Mouse (Mus musculus): ENCODE measurements around the gene Parn. TPM values are rescaled to one million over a fixed set of nuclear protein-coding genes. Genes with fewer than 3 reads are reported as not detected.

Parn gene
- polyA plus RNA-seq, 1 experiment from 2014 or later = 38.7 TPM

DNA sequence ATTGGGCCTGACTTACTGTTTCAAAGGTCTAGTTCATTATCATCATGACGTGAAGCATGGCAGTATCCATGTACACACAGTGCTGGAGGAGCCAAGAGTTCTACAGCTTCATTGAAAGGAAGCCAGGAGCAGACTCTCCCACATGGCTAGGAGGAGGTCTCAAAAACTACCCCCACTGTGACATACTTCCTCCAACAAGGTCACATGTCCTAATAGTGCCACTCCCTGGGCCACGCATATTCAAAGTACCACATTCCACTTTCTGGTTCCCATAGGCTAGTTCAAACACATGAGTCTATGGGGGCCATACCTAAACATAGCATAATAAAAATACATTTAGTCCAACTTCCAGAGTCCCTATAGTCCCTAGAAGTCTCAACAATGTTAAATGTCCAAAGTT lies 118.0 kb downstream of the Parn start:
- H3K27ac ChIP-seq (ENCODE audit: low read length) = no peak overlapping the region
- H3K4me1 ChIP-seq (ENCODE audit: control insufficient read depth, insufficient read depth, low read length) = no peaks in the 10 kb centered on the region
- H3K4me3 ChIP-seq (replicated peaks; ENCODE audit: low read length) = no peak overlapping the region
- H3K27me3 ChIP-seq (ENCODE audit: control insufficient read depth, insufficient read depth, low read length) = no peaks in the 10 kb centered on the region
- H3K4me2 ChIP-seq (ENCODE audit: low read depth, low read length) = no peak overlapping the region
- ATAC-seq (ENCODE audit: insufficient read depth, low FRiP score) = no peak
- WGBS = 86% methylated on average over 2 of the region's 2 CpGs
- peaks cover 12% of the 10 kb centered on the region for H3K36me3 ChIP-seq (ENCODE audit: control insufficient read depth, insufficient read depth, low read length)
- H3K9ac ChIP-seq (ENCODE audit: low read length) = no peak overlapping the region
- peaks cover 20% of the 10 kb centered on the region for H3K9me3 ChIP-seq (replicated peaks; ENCODE audit: control insufficient read depth, low read length)

DNA sequence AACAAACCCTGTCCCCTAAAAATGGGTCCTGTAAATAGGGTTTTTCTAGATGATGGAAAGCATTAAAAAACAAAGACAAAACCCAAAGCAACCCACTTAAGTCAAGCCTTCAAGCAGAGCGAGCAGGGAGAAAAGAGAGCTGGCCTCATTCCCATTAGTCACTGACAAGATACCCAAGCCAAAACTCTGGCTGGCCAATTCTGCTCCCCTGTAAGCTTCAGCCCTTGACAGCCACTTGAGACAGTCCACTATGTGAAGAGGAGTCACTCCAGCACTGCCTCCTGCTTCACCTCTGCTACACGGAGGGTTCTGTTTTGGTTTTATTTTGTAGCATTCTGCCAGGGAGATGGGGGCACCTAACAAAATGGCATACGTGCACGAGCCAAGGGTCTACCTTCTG lies 126.2 kb downstream of the Parn start:
- 59% methylated on average over 4 of the region's 4 CpGs for WGBS
- H3K4me2 ChIP-seq (ENCODE audit: low read depth, low read length) = no peak overlapping the region

DNA sequence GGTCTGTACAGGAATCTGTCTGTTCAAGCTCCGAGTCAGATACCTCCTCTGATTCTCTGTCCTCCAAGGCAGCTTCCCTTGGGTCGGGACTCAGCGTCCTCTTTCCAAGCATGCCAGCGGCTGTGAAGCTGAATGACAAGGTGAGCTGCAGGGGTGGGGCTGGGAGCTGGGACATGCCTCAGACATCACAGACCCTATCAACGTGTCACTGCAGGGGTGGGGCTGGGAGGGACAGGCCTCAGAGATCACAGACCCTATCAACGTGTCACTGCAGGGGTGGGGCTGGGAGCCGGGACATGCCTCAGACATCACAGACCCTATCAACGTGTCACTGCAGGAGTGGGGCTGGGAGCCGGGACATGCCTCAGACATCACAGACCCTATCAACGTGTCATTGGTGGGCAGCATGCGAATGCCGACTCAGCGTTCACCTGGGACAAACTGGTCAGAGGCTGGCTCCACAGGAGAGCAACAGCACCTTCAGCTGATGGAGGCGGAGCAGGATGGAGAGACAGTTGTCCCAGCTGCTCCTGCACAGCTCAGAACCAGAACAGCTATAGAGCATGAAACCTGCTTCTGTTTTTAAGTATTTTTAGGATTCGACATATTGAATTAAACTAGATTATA lies 126.7 kb downstream of the Parn start:
- ATAC-seq (ENCODE audit: insufficient read depth, low FRiP score) = no peak
- Histone ChIP-seq H3K9ac (ENCODE audit: low read length) (no peak overlapping the region), H3K27ac (ENCODE audit: low read length) (no peak overlapping the region), H3K4me2 (ENCODE audit: low read depth, low read length) (no peak overlapping the region), H3K9me3 (replicated peaks; ENCODE audit: control insufficient read depth, low read length) (peaks cover 8% of the 10 kb centered on the region), H3K27me3 (ENCODE audit: control insufficient read depth, insufficient read depth, low read length) (no peaks in the 10 kb centered on the region), H3K36me3 (ENCODE audit: control insufficient read depth, insufficient read depth, low read length) (peaks cover 12% of the 10 kb centered on the region; the same call in 1 of the 2 replicates), H3K4me3 (replicated peaks; ENCODE audit: low read length) (no peak overlapping the region), H3K4me1 (ENCODE audit: control insufficient read depth, insufficient read depth, low read length) (no peaks in the 10 kb centered on the region)
- WGBS = 70% methylated on average over 15 of the region's 15 CpGs

More for the DNA sequence above, 126.2 kb downstream of the Parn start:
- H3K27ac ChIP-seq (ENCODE audit: low read length) = no peak overlapping the region
- no peaks in the 10 kb centered on the region for H3K27me3 ChIP-seq (ENCODE audit: control insufficient read depth, insufficient read depth, low read length)
- H3K4me1 ChIP-seq (ENCODE audit: control insufficient read depth, insufficient read depth, low read length) = no peaks in the 10 kb centered on the region
- H3K9ac ChIP-seq (ENCODE audit: low read length) = no peak overlapping the region
- peaks cover 15% of the 10 kb centered on the region for H3K36me3 ChIP-seq (ENCODE audit: control insufficient read depth, insufficient read depth, low read length)
- no peak for ATAC-seq (ENCODE audit: insufficient read depth, low FRiP score)
- H3K4me3 ChIP-seq (replicated peaks; ENCODE audit: low read length) = no peak overlapping the region
- peaks cover 14% of the 10 kb centered on the region for H3K9me3 ChIP-seq (replicated peaks; ENCODE audit: control insufficient read depth, low read length)

DNA sequence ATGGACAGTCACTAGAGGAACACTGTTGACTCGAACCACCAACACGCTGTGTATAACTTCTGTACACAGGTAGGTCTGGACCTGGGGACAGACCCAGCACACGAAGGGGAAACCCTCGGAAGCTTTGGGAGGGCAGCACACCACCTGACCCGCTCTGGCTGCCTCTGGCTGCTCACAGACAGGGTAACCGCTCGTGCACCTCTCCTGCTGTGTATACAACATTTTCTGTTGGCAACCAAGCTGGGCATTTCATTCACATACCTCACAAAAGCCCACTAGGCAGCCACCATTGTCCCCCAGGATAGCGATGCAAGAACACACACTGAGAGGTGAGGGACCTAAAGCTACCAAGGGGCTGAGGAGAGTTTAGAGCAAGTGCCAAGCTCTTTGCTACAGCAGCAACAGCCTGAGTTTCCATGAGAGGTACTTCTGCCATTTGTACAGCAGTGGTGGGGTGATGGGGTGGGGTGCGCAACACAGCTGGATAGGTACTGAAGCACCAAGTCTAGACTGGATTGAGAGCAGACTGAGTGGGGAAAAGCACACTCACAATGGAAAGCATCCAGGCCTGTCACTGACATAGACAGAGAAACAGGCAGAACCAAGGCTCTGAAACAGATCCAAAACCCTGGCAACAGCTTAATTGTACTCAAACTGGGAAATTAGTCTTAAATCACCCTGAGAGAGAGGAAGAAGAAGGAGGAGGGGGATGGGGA lies 128.9 kb downstream of the Parn start:
- no peak for ATAC-seq (ENCODE audit: insufficient read depth, low FRiP score)
- no peaks in the 10 kb centered on the region for H3K9me3 ChIP-seq (replicated peaks; ENCODE audit: control insufficient read depth, low read length)
- no peaks in the 10 kb centered on the region for H3K27me3 ChIP-seq (ENCODE audit: control insufficient read depth, insufficient read depth, low read length)
- no peak overlapping the region for H3K27ac ChIP-seq (ENCODE audit: low read length)
- H3K36me3 ChIP-seq (ENCODE audit: control insufficient read depth, insufficient read depth, low read length) = 0 out of 2 replicates have a peak, but pooled peaks cover 3% of the 10 kb centered on the region
- no peak overlapping the region for H3K4me2 ChIP-seq (ENCODE audit: low read depth, low read length)
- H3K4me3 ChIP-seq (replicated peaks; ENCODE audit: low read length) = no peak overlapping the region
- no peaks in the 10 kb centered on the region for H3K4me1 ChIP-seq (ENCODE audit: control insufficient read depth, insufficient read depth, low read length)
- 87% methylated on average over 9 of the region's 9 CpGs for WGBS
- no peak overlapping the region for H3K9ac ChIP-seq (ENCODE audit: low read length)

DNA sequence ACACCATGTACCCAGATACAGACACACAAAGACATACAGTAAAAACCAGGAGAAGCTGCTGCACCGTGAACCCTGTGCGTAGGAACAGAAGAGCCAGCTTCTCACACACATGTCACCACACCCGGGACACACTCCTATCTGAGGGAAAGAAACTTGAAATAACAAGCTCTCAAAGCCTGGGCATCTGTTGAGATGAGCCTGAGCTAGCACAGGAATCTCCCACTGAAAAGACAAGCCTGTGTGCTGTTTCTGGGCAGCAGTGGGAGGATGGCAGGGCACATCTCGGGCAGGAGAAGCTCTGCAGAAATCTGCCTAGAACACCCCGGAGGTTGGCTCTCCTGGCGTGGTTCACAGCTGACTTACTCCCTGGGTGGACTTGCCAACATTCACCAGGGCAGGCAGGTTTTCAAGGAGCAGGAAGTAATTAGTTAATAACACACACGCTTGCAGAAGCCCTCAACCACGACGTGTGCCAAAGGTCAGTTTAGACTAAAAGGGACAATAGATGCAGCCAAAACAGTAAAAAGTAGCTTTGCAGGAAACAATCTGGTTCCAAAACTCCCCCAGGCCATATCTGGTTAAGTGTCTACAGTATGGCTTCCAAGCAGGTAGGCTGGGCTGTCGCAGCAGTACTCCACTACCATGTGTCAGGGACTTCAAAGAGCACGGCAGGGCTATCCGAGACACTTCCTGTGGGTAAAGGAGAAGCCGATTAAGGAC lies 129.6 kb downstream of the Parn start:
- 59% methylated on average over 13 of the region's 13 CpGs for WGBS
- Histone ChIP-seq H3K36me3 (ENCODE audit: control insufficient read depth, insufficient read depth, low read length) (0 out of 2 replicates have a peak, but pooled peaks cover 3% of the 10 kb centered on the region), H3K27ac (ENCODE audit: low read length) (no peak overlapping the region), H3K4me3 (replicated peaks; ENCODE audit: low read length) (no peak overlapping the region), H3K9me3 (replicated peaks; ENCODE audit: control insufficient read depth, low read length) (no peaks in the 10 kb centered on the region), H3K9ac (ENCODE audit: low read length) (no peak overlapping the region), H3K4me1 (ENCODE audit: control insufficient read depth, insufficient read depth, low read length) (no peaks in the 10 kb centered on the region), H3K27me3 (ENCODE audit: control insufficient read depth, insufficient read depth, low read length) (no peaks in the 10 kb centered on the region), H3K4me2 (ENCODE audit: low read depth, low read length) (no peak overlapping the region)
- no peak for ATAC-seq (ENCODE audit: insufficient read depth, low FRiP score)

DNA sequence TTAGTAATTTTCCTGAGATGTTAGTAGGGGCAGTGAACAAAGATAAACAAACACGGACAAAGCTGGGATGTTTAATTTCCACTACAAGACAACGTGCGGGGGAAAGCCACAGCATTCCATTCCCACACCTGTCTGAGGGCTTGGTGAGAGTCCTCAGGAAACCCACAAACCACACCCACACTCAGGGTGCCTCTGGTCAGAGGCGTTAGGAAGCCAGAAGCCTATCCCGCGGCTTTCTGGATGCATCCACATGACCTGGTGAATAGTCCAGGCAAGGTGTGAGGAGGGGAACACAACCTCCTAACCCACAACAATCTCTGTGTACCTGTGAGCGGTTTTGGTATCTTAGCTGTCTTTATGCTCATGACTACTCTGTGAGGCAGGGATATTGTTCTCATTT lies 131.6 kb downstream of the Parn start:
- Histone ChIP-seq H3K9me3 (replicated peaks; ENCODE audit: control insufficient read depth, low read length) (no peaks in the 10 kb centered on the region), H3K36me3 (ENCODE audit: control insufficient read depth, insufficient read depth, low read length) (0 out of 2 replicates have a peak, but pooled peaks cover 3% of the 10 kb centered on the region), H3K4me2 (ENCODE audit: low read depth, low read length) (no peak overlapping the region), H3K27ac (ENCODE audit: low read length) (no peak overlapping the region), H3K27me3 (ENCODE audit: control insufficient read depth, insufficient read depth, low read length) (no peaks in the 10 kb centered on the region), H3K9ac (ENCODE audit: low read length) (no peak overlapping the region), H3K4me3 (replicated peaks; ENCODE audit: low read length) (no peak overlapping the region), H3K4me1 (ENCODE audit: control insufficient read depth, insufficient read depth, low read length) (no peaks in the 10 kb centered on the region)
- 49% methylated on average over 7 of the region's 7 CpGs for WGBS
- no peak for ATAC-seq (ENCODE audit: insufficient read depth, low FRiP score)

DNA sequence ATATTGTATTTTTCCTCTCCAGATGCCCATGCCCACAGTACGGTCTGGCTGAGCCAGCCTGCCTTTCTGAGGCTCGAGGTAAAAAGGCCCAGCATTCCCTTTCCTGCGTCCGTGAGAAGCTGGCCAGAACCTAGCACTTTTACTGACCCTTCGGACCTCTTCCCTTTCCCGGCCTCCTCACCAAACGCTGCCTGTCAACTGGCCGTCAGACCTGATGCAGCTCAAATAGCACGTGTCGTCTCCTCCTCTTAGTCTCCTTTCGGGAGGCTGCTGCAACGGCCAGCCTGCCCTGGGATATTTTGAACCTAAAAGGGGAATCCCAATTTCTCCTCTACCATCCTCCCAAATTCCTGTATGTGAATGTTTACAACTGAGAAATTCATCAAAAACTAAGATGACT lies 132.1 kb downstream of the Parn start:
- Histone ChIP-seq H3K4me3 (replicated peaks; ENCODE audit: low read length) (no peak overlapping the region), H3K9ac (ENCODE audit: low read length) (no peak overlapping the region), H3K27me3 (ENCODE audit: control insufficient read depth, insufficient read depth, low read length) (no peaks in the 10 kb centered on the region), H3K4me1 (ENCODE audit: control insufficient read depth, insufficient read depth, low read length) (no peaks in the 10 kb centered on the region), H3K36me3 (ENCODE audit: control insufficient read depth, insufficient read depth, low read length) (0 out of 2 replicates have a peak, but pooled peaks cover 3% of the 10 kb centered on the region), H3K9me3 (replicated peaks; ENCODE audit: control insufficient read depth, low read length) (no peaks in the 10 kb centered on the region), H3K4me2 (ENCODE audit: low read depth, low read length) (no peak overlapping the region), H3K27ac (ENCODE audit: low read length) (no peak overlapping the region)
- WGBS = 47% methylated on average over 12 of the region's 12 CpGs
- ATAC-seq (ENCODE audit: insufficient read depth, low FRiP score) = no peak

DNA sequence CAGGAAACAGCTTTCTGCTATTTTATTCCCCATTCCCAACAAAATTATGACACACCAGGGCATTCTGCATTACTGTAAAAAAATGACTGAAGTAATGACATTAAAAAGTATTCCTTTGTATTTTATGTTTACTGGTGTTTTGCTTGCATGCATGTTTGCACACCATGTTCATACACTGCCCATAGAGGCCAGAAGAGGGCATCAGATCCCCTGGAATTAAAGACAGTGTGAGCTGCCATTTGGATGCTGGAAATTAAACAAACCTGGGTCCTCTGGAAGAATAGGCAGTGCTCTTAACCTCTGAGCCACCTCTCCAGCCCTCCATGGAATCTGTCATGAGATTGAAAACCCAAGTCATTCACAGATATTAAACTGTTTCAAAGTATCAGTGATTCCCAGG lies 135.1 kb downstream of the Parn start:
- no peak for ATAC-seq (ENCODE audit: insufficient read depth, low FRiP score)
- H3K9ac ChIP-seq (ENCODE audit: low read length) = no peak overlapping the region
- H3K27ac ChIP-seq (ENCODE audit: low read length) = no peak overlapping the region

DNA sequence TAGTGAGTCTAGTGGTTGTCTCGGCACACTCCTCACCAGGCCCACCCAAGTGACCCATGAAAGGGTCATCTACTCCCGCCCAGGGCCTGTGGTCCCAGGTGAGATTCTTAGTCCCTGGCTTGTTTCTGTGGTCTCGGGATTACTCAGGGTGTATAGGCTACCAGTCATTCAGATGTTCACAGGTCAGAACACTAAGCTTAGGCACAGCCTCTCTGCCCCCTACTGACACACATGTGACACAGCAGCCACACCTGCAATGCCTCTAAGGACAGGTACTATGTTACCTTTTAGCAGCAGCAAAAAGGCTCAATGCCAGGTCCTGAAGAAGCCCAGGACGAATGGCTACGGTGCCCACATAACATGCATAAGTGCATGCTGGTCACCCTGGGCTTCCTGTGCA lies 136.7 kb downstream of the Parn start:
- Histone ChIP-seq H3K4me3 (replicated peaks; ENCODE audit: low read length) (no peak overlapping the region), H3K9me3 (replicated peaks; ENCODE audit: control insufficient read depth, low read length) (no peaks in the 10 kb centered on the region), H3K4me2 (ENCODE audit: low read depth, low read length) (no peak overlapping the region), H3K27me3 (ENCODE audit: control insufficient read depth, insufficient read depth, low read length) (no peaks in the 10 kb centered on the region), H3K27ac (ENCODE audit: low read length) (no peak overlapping the region), H3K9ac (ENCODE audit: low read length) (no peak overlapping the region), H3K36me3 (ENCODE audit: control insufficient read depth, insufficient read depth, low read length) (no peaks in the 10 kb centered on the region), H3K4me1 (ENCODE audit: control insufficient read depth, insufficient read depth, low read length) (no peaks in the 10 kb centered on the region)
- WGBS = 93% methylated on average over 5 of the region's 5 CpGs
- ATAC-seq (ENCODE audit: insufficient read depth, low FRiP score) = no peak

More for the DNA sequence above, 135.1 kb downstream of the Parn start:
- H3K4me1 ChIP-seq (ENCODE audit: control insufficient read depth, insufficient read depth, low read length) = no peaks in the 10 kb centered on the region
- no peaks in the 10 kb centered on the region for H3K36me3 ChIP-seq (ENCODE audit: control insufficient read depth, insufficient read depth, low read length)
- no peaks in the 10 kb centered on the region for H3K9me3 ChIP-seq (replicated peaks; ENCODE audit: control insufficient read depth, low read length)
- H3K4me3 ChIP-seq (replicated peaks; ENCODE audit: low read length) = no peak overlapping the region
- no peak overlapping the region for H3K4me2 ChIP-seq (ENCODE audit: low read depth, low read length)
- H3K27me3 ChIP-seq (ENCODE audit: control insufficient read depth, insufficient read depth, low read length) = no peaks in the 10 kb centered on the region
